Mouse (Mus musculus): ENCODE results near the gene Scp2. TPM values are rescaled to one million over a fixed set of nuclear protein-coding genes. Genes with fewer than 3 reads are reported as not detected.
"Not testable (repeated sequence)": the region's sequence is repeated elsewhere in the genome, so short reads cannot be mapped to it uniquely, and the experiment has no call there.

Gene Scp2
- polyA plus RNA-seq, 2 experiments from 2014 or later, result 304 to 413 TPM

DNA sequence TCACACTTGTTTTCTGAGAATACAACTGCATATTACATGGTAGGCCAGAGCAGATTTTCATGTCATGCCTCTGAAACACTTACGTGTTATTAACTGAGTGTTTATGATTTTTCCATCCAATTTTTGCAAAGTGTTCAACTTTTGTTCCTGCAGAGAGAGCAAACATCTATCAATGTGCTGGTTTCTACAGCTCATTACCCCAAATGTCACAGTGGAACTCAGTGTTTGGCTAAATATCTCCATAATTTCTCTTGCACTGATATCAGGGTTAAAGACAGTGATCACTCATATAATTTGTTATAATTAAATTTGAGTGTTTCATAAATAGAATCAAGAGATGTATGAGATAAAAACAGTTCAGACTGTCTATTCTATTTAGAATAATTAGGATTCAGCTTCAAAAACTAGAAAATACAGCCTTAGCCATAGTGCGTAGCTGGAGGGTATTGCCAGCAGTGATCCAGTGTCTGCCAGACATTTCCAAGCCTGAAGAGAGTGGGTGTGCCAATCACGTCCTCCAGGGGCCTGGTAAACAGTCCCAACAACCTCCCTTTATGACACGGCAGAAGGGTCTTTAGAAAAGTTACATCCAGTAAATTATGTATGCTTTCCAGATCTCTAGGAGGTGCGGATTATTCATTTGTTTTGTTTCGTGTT is 51.9 kb downstream of the Scp2 start:
- no peak for ATAC-seq

DNA sequence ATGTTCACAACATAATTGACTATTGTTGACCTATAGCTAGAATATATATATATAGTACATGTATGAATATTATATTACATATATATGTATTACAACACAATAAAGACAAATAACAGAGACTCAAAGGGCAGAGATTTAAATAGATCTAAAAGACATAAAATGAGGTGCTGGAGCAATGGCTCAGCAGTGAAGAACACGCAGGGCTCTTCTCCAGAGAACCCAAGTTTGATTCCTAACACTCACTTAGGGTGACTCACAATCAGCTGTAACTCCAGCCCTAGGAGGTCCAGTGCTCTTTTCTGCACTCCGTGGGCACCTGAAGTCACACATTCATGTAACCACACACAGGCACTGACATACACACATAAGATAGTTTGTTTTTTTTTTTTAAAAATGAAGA is 60.8 kb downstream of the Scp2 start:
- ATAC-seq, result no peak

DNA sequence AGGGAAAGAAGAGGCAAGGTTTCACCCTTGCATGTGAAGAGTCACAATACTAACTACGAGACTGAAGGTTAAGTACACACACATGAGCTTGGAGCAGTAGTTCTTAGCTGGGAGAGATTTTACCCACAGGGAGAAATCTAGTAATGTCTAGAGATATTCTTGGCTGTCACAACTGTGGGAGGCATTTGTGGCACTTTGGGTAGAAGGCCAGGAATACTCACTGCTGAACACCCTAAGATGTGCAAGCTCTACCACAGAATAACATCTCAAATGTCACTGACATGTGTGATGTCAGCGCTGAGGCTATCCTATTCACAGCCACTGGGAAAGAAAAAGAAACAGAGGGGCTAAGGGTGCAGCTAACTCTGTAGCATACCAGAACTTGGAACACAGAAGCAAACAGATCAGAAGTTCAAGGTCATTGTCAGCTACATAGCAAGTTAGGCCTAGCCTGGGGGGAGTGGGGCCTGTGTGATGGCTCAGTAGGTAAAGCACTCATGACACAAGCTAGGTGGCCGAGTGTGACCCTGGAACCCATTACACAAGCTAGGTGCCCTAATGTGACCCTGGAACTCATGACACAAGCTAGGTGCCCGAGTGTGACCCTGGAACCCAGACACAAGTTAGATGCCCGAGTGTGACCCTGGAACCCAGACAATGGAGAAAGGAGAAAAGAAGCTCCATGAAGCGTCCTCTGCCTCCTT is 61.6 kb downstream of the Scp2 start:
- no peak for ATAC-seq

DNA sequence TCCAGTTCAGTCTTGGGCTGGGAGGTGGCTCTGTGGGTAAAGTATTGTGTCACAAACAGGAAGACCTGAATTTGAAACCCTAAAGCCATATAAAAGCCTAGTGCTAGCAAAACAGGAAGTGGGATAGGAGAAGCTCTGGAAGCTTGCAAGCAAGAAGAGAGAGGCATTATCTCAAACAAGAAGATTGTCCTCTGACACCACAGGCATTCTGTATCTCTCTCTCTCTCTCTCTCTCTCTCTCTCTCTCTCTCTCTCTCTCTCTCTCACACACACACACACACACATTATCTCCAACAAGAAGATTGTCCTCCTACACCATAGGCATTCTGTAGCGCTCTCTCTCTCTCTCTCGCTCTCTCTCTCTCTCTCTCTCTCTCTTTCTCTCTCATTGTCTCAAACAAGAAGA is 62.4 kb downstream of the Scp2 start:
- no peak for ATAC-seq

DNA sequence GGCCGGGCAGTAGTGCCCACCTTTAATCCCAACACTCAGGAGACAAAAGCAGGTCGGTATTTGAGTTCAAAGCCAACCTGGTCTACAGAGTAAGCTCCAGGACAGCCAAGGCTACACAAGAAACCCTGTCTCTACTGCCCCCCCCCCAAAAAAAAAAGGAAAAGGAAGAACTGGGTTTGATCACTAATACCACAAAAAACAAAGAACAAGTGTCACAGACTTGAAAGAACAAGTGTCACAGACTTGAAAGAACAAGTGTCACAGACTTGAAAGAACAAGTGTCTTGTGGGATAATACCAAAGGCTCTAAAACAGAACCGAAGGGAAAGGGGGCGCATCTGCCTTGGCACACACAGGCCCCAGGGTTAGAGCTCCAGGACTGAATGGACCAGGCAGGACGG is 63.9 kb downstream of the Scp2 start:
- ATAC-seq, result no peak

DNA sequence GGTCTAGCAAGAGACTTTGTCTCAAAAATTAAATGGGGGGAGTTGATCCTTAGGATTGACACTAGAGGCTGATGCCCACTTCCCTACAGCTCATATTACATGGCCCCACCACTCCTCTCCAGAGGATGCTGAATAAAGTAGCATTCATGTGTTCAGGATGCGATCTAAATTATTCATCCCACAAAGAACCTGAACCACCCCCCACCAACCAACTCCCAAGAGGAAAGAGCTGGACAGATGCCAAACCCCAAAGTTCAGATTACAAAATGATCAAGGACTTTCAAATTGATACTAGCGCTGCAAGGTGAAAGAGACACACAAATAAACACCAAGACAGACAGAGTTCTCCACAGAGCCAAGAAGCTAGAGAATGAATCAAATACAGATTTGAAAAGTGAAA is 65.0 kb downstream of the Scp2 start:
- ATAC-seq, result no peak

DNA sequence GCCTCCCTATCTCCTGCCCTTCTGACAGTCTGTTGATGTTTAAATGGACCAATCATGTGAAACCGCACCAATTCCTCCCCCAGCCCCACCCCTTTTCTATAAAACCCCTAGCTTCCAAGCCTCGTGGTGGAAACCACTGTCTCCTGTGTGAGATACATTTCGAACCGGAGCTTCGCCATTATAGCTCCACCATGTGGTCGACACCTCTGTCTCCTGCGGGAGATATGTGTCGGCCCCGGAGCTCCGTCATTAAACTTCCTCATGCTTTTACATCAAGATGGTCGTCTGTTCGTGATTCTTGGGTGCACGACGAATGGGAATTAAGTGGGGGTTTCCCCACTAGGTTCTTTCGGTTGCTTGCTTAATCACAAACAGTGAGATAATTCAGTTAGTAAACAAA is 65.6 kb downstream of the Scp2 start:
- ATAC-seq, result not testable (repeated sequence)

DNA sequence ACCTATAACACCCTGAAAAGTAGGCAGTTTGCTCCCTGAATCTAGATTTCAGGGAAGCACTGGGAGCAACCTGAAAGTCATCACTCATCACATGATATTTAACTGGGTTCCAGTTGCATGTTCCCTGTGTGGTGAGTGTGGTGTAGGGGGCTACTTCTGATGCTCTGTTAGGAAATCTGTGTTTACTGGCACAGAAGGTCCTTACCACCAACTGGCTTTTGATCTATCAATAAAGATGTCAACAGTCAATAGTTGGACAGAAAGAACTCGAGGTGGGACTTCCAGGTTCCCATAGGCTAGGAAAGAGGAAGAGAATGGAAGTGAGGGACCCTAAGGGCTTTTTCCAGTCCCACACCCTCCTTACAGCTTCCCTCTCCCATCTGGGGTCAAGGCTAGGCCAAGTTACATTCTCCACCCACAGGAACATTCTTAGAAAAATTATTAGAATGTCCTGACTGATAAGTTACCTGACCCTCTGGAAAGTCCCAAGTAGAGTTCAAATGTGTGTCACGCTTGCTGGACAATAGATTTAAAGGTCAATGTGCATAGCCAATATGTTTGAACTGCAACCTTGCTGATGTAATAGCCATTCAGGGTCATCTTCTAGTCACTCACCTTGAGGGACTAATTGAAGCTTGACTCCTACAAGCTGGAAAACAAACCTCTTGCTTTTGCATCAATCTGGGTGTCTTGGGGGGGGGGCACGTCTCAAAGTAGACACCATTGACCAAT is 67.4 kb downstream of the Scp2 start:
- no peak for ATAC-seq

DNA sequence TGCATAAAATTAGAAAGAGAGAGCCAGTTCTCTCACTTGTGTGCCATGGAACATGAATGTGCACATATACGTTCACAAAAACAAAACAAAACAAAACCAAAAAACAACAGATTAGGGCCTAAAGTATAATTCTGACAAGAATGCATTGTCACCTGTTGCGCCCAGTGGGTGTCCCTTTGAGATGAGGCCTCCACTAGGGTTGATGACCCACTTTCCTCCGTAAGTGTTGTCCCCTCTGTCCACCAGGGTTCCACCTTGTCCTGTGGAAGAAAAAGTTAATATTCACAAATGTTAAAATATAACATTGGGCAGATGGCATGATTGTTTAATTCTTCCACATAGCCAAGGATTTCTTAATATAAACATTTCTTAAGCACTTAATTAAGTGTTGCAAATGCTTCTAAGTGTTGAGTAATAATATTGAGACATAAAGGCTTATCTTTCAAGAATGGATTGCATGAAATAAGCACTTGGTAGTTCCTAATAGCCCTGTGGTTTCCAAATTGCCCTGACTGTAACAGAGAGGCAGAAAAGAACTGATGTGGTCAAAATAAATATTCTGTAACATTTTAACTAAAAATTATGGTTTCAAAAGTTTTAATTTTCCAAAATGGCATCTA is 70.5 kb downstream of the Scp2 start:
- no peak for ATAC-seq

DNA sequence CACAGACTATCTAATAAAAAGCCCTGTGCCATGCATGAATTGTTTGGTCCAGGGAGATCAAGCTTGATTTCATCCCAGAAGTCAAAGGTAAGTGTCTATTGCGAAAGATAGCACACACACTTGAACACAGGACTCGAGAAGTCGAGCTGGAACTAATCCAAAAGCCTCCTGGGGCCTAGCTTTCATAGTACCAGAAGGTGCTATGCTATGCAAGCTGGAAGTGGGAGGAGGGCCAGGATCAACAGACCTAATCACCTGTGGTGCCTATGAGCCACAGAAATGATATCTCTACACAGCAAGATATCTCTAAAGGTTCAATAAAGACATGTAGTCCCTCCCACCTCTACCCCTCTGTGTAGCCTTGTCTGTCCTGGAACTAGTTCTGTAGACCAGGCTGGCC is 72.7 kb downstream of the Scp2 start:
- ATAC-seq, result no peak

DNA sequence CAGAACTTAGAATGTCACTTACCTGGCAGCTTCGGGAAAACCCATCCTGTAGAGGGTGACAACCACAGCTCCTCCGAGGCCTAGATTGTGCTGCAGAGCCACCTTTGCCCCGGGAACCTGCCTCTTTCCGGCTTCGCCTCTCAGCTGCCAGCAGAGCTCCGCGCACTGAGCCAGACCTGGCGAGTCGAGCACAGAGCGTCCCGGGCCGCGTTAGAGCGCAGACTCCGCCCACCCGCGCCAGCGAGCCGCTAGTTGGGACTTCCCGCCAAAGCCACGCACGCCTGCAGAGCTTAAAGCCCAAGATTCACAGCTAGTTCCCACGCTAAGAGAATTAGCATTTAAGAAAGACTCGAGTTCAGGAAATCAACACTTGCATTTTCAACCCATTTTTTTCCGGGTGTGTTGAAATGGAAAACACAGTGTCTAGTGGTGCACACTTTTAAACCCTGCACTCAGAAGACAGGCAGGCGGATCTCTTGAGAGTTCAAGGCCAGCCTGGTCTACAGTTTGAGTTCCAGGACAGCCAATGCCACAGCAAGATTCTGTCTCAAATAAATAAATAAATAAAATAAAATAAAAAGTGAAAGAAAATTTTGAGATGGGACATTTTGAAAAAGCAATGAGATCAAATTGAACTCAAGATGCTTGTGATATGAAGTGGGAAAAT is 73.4 kb downstream of the Scp2 start:
- peak; percentile 98 for ATAC-seq

DNA sequence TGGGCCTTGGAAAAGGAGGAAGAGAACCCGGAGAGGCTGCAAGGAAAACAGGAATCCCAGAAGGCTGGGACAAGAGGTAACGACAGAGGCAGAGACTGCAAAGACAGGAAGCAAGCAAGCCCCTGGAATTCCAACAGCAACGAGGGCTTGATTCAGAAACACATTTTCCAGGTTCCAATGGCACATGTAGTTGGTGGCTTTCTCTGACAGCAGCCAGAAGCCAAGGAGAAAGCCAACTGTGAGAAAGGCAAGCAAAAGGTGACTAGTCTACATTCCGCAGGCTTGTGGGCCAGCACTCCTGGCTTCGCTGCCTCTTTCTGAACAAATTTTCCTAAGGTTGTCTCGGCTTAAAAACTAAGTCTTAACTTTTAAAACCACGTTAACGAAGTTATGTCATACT is 74.1 kb downstream of the Scp2 start:
- ATAC-seq, result no peak

DNA sequence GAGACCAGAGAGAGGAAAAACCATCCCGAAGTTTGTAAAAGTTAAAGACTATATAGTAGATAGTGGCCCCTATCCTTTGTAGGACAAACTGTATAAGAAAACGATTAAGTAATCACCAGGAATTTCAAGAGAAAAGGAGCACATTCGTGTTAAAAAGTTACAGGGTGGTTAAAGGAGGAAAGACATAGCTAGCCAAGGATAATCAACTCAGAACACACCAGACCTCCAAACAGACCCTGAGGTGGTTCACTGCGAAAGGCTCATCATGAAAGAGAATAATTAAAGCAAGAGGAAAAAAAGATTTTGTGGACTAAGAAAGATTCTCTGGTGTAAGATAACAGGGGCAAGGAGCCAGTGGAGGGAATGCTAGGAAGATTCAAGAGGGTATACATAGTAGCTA is 74.5 kb downstream of the Scp2 start:
- ATAC-seq, result no peak

DNA sequence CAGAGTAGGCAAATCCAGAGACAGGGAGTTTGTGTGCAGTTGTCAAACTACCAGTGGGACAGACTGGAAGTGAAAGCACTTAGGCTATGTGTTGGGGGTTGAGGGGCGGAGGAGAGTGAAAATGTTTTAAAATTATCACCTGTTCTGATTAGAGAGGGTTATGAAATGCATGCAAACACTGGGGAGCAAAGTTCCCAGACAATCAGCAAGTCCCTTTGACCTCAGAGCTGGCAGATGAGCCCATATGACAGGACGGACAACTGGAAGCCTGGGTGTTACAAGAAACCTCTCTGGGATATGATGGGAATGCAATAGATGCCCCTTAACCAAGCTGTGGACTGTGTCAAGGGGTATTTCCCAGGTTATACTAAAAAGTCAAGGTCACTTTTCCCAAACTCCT is 76.7 kb downstream of the Scp2 start:
- ATAC-seq, result no peak

DNA sequence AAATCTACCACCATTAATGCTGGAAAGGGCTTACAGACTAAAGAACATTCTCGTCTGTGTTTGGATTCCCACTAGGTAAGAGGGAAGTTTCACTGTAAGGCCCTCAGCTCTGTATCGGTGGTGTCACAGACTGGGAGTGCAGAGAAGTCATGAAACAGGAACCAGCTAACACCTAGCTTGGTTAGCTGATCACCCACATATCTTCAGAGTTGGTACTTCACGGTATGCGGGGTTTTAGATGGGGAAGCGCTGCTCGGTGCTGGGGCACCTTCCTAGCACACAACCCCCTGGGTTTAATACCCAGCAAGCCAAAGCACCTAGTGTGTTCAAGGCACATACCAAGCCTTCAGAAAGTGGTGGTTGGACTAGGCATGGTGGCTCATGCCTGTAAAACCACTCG is 77.5 kb downstream of the Scp2 start:
- no peak for ATAC-seq

DNA sequence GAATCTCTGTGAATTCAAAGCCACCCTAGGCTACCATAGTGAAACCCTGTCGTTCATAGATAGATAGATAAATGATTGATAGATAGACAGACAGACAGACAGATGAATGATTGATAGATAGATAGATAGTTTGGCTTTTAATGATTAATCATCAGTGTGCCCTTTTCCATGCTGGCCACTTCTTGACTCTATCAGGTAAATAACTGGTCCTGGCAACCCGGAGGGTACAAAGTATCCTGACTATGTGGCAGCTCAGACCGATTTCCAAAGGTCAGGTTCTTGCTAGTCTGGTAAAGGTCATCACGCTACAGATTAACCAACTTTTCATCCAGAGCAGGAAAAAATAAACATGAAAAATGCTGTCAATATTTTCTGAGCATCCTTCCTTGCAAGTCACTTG is 78.2 kb downstream of the Scp2 start:
- no peak for ATAC-seq

DNA sequence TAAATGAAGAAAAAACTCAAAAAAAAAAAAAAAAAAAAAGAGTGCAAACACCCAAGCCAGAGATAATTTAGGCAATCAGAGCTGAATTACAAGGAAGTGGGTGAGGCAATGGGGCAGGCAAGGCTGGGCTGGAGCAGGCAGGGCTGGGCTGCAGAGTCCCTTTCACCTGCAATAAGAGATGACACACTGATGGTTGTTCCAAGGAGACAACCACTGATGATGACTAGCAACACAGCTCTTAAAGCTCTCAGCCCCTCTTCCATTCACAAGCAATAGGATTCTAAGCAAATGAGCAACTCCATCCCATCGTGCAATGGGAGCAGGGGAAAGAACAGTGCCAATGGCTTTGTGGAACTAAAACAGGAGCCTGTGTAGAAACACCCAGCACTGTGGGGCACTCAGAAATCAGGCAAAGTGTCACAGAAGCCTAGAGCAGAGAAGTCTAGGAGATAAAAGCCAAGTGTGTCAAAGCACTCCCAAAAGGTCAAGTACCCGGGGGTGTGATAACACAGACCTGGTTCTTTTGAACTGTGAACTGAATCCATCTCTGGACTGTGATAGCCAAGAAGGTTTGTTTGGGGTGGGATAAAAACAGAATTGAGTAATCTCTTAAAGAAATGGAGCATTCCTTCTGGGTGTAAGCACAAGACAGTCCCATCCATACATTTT is 79.5 kb downstream of the Scp2 start:
- ATAC-seq, result no peak

DNA sequence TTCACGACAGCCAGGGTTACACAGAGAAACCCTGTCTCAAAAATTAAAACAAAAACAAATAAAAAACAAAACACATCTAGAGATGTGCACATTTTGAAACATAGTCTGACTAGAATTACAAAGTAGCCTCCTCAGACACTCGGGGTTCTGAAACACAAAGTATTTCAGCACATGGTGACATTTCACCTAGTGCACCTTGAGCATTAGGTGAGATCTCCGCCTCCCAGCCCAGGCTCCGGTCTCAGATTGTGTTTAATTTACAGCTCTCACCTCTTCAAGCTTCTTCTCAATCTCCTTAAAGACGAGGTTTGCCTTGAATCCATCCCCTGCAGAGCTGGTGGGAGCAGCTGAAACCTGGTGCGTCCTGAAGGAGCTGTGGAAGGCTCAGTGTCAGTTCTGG is 81.2 kb downstream of the Scp2 start:
- no peak for ATAC-seq

DNA sequence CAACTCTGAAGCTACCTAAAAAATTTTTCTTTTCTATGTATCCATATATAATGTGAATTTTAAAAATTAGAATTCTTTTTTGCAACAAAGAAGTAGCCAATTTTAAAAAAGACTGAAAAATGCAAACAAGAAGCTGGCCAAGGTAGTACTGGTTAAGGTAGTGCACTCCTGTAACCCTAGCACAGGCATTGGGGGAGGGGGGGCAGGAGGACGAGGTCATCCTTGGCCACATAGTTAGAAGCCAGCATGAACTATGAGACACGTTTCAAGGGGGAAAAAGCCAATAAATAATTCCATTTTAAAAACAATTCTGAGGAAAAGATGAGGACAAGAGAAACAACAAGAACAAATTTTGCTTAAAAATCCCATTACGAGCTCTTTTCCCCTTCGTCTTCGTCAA is 82.3 kb downstream of the Scp2 start:
- no peak for ATAC-seq

DNA sequence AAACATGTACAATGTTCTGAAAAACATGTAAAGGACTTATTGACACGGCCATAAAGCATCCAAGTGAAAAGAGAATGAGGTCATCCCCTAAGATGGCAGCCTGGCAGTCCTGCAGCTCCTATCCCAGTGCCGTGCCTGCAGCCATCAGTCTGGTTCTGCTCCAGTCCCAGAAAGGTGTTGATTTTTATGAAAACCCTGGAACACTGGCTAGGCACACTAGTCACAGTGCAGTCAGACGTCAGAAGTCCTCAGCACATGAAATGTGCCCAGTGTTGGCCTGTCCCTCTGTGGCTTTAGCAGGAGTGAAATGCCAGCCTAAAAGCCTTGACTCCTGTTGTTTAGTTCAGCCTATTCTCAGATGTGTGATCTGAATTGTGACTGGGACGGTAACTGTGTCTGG is 84.0 kb downstream of the Scp2 start:
- ATAC-seq, result no peak

DNA sequence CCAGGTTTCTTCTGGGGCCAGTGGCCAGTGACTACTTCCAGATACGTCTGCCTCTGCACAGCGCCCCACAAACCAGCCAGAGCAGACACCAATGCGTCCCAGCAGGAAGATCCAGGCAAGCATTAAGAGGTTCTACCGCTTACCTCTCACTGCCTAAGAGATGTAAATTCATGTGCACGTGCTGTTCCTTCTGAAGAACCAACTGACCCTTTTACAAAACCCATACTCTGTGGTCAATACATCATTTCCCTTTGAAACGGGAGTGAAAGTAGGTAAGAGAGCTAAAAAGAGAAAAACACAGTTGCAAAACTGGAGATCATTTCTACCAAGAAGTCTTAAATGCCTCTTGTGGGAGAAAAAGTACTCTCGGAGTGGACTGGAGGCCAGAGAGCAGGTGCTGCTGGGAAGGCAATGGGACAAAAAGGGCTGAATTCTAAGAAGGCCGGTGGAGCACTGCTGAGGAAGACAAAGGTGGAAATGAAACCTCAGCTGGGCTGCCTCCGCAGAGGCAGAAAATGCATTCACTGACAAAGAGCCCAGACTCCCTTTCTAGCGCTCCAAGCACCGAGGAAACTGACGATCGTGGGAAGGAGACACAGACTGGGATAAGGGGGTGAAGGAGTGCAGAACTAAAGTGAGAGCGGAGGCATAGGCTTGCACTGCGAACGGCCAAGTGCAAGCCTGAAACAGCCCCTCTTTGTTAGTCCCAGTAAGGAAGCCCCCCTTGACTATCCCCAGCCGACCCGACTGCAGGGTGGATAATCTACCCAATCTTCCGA is 85.0 kb downstream of the Scp2 start:
- no peak for ATAC-seq

DNA sequence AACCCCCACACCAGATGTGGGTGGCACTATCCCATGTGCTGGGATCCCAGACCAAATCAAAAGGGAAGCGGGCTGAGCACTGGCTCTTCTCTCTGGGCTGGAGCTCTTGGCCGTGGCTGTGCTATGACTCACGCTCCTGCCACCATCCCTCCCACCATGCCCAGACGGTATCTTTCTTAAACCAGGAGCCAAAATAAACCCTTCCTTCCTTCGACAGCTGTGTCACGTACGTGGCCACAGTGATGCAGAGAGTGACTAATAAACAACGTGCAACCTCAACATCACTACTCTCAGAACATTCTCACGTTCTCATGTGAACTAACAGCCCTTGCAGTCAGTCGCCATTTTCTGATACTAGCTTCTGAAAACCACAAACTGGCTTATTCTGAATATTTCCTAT is 86.6 kb downstream of the Scp2 start:
- no peak for ATAC-seq

Measured in activated CD4-positive, CD25-positive, alpha-beta regulatory T cell, adult 4 months (primary cell).